Mouse (Mus musculus): Measurements from ENCODE around the gene Plscr2.

Plscr2 gene

GRCm38 (mm10) chr9:92275486-92276207 lies at the start of gene Plscr2:
Plscr2 (plus strand) TSS chr9:92275602.
- peak; percentile 60 for DNase-seq (ENCODE audit: low spot score)

GRCm38 (mm10) chr9:92226127-92226655 lies 49.2 kb upstream of the Plscr2 start:
- DNase-seq (ENCODE audit: low spot score), result no peak

- DNase-seq (ENCODE audit: low spot score), result no peak
Measured at GRCm38 (mm10) chr9:92226795-92227194, 48.6 kb upstream of the Plscr2 start.

DNA sequence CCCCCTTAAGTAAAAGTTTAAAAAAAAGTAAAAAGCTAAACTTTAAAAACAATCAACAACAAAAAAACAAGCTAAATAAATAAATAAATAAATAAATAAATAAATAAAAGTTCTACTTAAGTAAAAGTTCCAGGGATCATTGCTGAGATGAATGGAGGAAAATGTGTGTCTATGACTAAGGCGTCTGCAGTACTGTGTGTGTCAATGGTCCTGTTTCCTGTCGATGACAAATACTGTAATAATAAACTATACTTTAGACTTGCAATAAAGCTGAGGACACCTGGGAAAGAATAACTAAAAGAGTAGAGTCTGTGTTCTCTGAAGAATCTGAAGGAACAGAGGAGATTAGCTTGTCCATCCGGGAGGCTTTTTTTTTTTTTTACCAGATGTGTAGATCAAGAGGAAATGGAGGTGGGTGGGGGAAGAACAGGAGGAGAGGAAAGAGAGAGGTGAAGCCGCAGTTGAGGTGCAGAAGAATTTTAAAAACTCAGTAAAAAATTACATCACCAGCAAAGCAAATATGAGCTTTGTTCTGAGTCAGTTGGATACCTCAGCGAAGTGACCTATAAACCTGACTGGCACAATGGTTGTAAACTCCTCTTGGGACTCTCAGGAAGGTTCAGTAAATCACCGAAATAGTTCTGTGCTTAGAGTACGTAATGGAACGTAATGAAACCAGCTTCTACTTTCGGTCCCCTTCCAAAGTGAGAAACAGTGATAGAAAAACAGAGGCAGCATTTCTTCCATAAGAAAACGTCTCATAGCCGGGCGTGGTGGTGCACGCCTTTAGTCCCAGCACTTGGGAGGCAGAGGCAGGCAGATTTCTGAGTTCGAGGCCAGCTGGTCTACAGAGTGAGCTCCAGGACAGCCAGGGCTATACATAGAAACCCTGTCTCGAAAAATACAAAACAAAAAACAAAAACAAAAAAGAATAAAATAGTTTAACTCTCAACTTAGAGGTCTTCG lies 46.3 kb upstream of the Plscr2 start:
- no peak for DNase-seq (ENCODE audit: low spot score)

DNA sequence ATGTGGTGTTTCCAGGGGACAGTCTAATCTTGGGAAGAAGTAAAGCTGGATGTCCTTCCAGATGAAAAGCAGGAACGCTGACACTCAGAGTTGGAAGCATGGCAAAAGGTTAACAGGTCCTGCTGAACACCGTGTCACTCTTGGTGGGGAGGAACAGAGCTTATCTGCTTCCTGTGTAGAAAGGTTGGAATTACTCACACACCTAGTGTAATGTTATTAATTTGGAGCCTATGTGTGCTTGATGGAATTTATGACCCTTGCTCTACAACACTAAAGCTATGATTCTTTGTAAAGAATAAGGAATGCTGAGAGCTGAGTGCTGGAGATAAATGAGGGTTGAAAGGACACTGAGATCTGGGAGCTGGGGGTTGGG lies 45.6 kb upstream of the Plscr2 start:
- no peak for DNase-seq (ENCODE audit: low spot score)

GRCm38 (mm10) chr9:92234901-92235458 lies 40.4 kb upstream of the Plscr2 start:
- no peak for DNase-seq (ENCODE audit: low spot score)

GRCm38 (mm10) chr9:92248773-92249446 lies 26.5 kb upstream of the Plscr2 start:
- no peak for DNase-seq (ENCODE audit: low spot score)

DNA sequence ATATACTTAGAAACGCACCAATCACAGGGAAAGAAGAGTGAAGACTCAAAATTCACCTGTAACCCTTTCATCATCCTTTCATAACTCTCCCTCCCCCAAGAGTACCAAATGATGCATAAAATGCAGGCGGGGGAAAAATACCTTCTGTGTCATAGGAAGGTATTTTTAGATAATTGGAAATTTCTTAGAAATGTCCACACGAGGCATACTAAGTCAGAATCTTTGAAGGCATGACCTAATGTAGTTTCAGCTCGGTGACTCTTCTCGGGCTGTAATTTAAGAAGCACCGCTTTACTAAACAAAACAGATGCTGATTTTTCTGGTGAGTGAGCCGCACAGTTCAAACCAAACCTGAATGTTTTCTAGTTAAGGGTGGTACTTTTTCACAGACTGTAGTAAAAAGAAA lies 26.0 kb upstream of the Plscr2 start, which contains the start of gene Plscr1:
Gene Plscr1 (plus strand): TSS at position 304 of the 406 bp plus-strand sequence.
- no peak for DNase-seq (ENCODE audit: low spot score)

- DNase-seq (ENCODE audit: low spot score), result peak; percentile 92
Measured at GRCm38 (mm10) chr9:92249987-92250772, 25.2 kb upstream of the Plscr2 start.

- no peak for DNase-seq (ENCODE audit: low spot score)
Measured at GRCm38 (mm10) chr9:92252718-92253117, 22.7 kb upstream of the Plscr2 start.

DNA sequence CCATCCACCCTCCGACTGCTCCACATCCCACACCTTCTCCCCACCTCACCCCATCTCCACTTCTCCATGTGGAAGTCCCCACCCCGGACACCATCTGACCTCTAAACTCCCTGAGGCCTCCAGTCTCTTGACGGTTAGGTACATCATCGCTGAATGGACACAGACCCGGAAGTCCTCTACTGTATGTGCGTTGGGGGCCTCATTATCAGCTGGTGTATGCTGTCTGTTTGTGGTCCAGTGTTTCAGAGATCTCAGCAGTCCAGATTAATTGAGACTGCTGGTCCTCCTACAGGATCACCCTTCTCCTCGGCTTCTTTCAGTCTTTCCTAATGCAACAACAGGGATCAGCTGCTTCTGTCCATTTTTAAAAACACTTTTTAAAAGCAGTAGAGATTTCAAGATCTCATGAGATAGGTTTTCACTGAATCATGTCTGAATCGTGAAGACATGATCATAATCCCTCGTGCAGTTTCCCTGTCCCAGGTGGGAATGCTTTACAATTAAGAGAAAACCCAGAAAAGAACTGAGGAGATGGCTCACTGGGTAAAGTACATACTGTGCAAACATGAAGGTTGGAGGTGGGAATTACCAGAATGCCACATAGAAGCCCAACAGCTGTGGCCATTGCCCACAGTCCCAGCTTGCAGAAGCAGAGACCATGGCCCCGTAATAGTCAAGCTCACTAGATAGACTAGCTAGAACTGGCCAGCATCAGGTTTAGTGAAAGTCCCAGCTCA lies 21.6 kb upstream of the Plscr2 start:
- DNase-seq (ENCODE audit: low spot score), result no peak

DNA sequence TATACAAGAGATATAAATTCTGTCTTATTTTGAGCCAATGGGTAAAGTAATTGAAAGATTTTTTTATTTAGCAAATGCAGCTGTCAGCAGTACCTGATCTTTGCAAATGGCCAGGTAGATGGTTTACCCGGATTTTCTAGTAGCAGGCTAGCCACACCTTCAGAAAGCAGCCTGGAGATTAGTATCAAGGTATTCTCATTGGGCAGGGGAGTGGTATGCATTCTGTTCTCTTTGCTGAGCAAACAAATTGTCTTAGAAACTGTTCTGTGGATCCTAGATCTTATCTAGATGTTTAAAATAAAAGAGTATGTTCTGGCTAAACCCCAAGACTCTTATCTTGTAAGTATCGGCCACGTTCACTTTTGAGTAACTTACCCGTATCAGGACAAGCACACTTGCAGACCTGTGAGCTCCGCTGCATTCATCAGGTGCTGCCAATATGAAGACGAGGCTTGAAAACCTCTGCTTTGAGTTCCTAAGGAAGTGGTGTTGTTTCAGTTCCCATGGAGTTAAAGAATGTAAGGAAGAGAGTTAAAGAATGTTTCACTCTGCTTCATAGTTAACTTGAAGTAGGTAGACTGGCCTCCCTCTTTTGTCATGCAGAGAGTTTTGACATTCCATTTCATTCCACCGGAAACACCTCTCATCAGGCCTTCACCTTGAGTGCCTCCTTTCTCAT lies 14.8 kb upstream of the Plscr2 start:
- no peak for DNase-seq (ENCODE audit: low spot score)

- peak; percentile 52 for DNase-seq (ENCODE audit: low spot score)
Measured at GRCm38 (mm10) chr9:92265719-92266118, 9.7 kb upstream of the Plscr2 start.

GRCm38 (mm10) chr9:92266558-92267171 lies 8.7 kb upstream of the Plscr2 start:
- no peak for DNase-seq (ENCODE audit: low spot score)

DNA sequence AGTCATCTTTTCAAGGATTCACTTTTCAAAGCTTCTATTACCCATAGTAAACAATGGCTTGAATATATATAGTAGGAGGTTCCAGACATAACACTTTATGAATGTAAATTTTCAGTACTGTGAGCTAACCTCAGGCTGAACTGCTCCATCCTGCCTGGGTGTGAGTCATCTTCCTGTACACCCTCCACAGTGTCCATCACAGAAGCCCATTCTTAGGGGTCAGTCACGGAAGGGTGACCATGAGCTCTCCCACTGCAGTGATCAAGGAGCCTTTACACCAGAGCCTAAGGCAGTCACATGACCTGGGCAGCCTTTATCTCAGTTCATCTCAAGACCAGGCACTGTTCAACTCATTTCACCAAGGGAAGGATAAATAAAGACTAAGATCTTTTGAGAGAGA lies 7.7 kb upstream of the Plscr2 start:
- DNase-seq (ENCODE audit: low spot score), result no peak

GRCm38 (mm10) chr9:92269829-92270404 lies 5.5 kb upstream of the Plscr2 start:
- DNase-seq (ENCODE audit: low spot score), result no peak

GRCm38 (mm10) chr9:92270927-92271326 lies 4.5 kb upstream of the Plscr2 start:
- peak; percentile 98 for DNase-seq (ENCODE audit: low spot score)

DNA sequence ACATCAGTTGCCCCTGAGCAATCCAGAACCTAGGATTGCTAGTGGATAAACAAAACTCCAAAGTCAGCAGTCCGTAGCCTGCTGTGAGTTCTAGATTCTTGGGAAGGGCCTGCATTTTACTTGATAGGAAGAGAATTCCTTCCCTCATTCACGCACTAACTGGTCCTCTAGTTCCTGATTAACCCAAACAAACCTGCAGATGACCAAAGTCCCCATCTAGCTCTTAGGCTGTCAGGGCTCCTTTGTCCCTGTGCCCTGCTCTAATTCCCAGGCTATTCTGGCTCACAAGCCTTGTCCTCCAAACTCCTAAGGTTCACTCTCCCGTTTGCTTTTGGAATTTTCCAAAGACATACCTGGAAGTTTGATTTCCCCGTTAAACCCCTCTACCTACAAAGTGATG lies 2.8 kb upstream of the Plscr2 start:
- no peak for DNase-seq (ENCODE audit: low spot score)

DNA sequence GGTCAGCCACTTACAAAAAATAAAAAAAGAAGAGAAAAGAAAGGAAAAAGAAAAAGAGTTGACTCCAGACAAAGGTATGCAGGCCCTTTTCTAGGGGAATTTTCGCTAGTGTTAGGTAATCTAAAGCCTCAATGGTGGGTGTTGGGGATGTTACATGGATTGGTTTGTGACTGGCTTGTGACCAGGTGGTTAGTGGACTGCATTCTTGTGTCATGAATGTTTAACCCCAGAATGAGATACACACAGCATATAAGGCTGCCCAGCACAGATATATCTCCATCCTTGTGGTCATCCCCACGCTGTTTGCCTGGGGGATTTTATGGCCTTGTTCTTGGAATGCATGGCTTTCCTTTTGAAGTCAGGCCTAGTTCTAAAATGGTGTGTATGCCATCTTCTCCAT lies 2.1 kb upstream of the Plscr2 start:
- DNase-seq (ENCODE audit: low spot score), result no peak

Measured in adipocyte (in vitro differentiated cells).